Mouse (Mus musculus) heart, adult 2 months (tissue): ENCODE measurements around the gene Coro1c. TPM values are rescaled to one million over a fixed set of nuclear protein-coding genes. Genes with fewer than 3 reads are reported as not detected.
A peak's percentile ranks its signal among the peaks of the same experiment; 100 is the strongest.

Experiments used
- DNase-seq, 2 experiments: peaks; one replicate each; pipeline ENCODE4 v3.0.0; 2021
- H3K27ac ChIP-seq: fragments of 200-600 bp; 2 replicates; pipeline ENCODE4 v1.8.1; 2022
- H3K27me3 ChIP-seq: fragments of 200-500 bp; 2 replicates; pipeline ENCODE4 v1.6.1; 2012; ENCODE audit warnings: mild to moderate bottlenecking, low read length, inconsistent platforms, mixed read lengths; ENCODE audit not compliant: control insufficient read depth, insufficient read depth
- H3K36me3 ChIP-seq: fragments of 200-500 bp; 2 replicates; pipeline ENCODE4 v1.6.1; 2012; ENCODE audit warnings: low read length, inconsistent platforms; ENCODE audit not compliant: control insufficient read depth, insufficient read depth
- H3K4me1 ChIP-seq: fragments of 200-500 bp; 2 replicates; pipeline ENCODE4 v1.6.1; 2011; ENCODE audit warnings: low read length; ENCODE audit not compliant: control insufficient read depth, insufficient read depth
- H3K4me3 ChIP-seq: fragments of 200-600 bp; 2 replicates; pipeline ENCODE4 v1.8.1; 2022
- H3K79me2 ChIP-seq: fragments of 200-500 bp; replicated peaks from 2 replicates; pipeline ENCODE4 v1.6.1; 2012; ENCODE audit warnings: mild to moderate bottlenecking, inconsistent platforms, low read length, moderate library complexity, mixed read lengths; ENCODE audit not compliant: control insufficient read depth, insufficient read depth
- H3K9ac ChIP-seq: fragments of 200-500 bp; 2 replicates; pipeline ENCODE4 v1.6.1; 2012; ENCODE audit warnings: low read depth, mild to moderate bottlenecking, control low read depth, inconsistent platforms, low read length, mixed read lengths
- CTCF ChIP-seq: fragments of 200-600 bp; IDR thresholded peaks from 2 replicates; pipeline ENCODE4 v1.8.1; 2022; ENCODE audit warnings: antibody characterized with exemption, mild to moderate bottlenecking, moderate library complexity
- EP300 ChIP-seq: fragments of 200-500 bp; IDR thresholded peaks from 2 replicates; pipeline ENCODE4 v1.6.1; 2011; ENCODE audit warnings: low read depth, low read length, control low read depth; ENCODE audit not compliant: insufficient read depth
- POLR2A ChIP-seq: fragments of 200-500 bp; IDR thresholded peaks from 2 replicates; pipeline ENCODE4 v1.6.1; 2011; ENCODE audit warnings: mild to moderate bottlenecking, low read depth, low read length, control low read depth; ENCODE audit not compliant: insufficient read depth
- WGBS: fragments of 180-500 bp; shearing (Covaris S2); methylation state at CpG from one replicate; pipeline ENCODE4 v1.1.7; 2018; 5-methylcytosine and 5-hydroxymethylcytosine counted together
- intact Hi-C: fragments of 180-260 bp; cut with DNase I; formaldehyde crosslinking; loops from one replicate; pipeline ENCODE4 v1.15.1; 2025
- polyA plus RNA-seq: library from polyadenylated mRNA; depleted of rRNA; stranded (reverse); fragments of >200 nt; gene quantifications from 2 replicates; pipeline ENCODE4 v1.2.3, GENCODE M21; 2012
- total RNA-seq, 2 experiments: library from RNA; stranded (reverse); gene quantifications; 2 replicates each; pipeline ENCODE4 v1.2.3; 2021

Gene Coro1c
- total and polyA plus RNA-seq, 3 experiments: 24.1 to 30.1 (median 24.6) TPM

DNA sequence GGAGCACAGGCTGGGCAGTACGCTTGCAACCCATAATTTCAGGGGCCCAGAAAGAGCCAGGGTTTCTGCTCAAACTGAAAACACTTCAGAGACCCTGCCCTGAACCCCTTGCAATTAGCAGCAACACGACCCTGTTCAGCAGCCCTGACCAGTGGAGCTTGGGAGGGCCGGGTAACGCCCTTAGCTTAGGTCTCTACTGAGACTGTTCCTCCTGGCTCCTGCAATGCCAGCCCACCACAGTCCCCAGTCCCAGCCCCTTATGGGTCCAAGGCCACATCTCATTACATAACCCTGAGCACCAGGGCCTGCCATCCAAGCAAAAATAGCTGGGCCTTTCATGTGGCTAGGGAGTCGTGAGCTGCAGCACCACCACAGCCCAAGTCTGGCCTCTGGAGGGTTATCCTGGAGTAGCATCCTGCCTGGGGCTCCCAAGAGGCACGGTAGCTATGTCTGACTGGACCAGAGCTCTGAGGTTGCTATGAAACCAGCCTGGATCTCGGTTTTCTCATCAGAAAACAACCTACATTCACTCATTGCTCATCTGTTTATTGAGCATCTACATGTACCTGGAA is 104.1 kb downstream of the Coro1c start:
- DNase-seq: no peak
- 56% methylated on average over 7 of the region's 7 CpGs for WGBS
- intact Hi-C loops: no loop called here
- TF ChIP-seq POLR2A: no peak
- TF ChIP-seq CTCF: no peak
- no peak for TF ChIP-seq EP300
- Histone ChIP-seq H3K9ac (no peak overlapping the region), H3K36me3 (no peaks in the 10 kb centered on the region), H3K4me3 (no peak overlapping the region), H3K4me1 (no peaks in the 10 kb centered on the region), H3K27ac (no peak overlapping the region), H3K27me3 (no peaks in the 10 kb centered on the region), H3K79me2 (no peaks in the 10 kb centered on the region)

DNA sequence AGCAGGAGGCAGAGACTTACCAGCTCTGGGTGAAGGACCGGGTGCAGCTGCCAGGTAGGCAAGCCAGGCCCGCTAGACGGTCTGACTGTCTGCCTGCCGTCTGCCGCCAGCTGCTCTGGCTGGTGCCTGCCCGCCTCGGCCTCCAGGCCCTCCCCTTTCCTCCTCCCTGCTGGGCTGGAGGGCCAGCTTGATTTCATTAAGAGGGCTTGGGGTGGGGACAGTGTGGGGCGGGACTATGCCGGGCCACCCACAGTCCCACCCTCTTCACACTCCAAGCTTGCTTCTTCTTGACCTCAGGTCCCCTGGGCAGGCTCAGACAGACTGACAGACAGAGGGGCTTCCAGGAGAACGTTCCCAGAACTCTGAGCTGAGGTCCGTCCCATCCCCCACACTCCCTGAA is 108.3 kb downstream of the Coro1c start, which contains the start of gene Tmem119:
TSS of gene Tmem119 (minus strand) at position 237 of the 400 bp plus-strand sequence.
- Histone ChIP-seq H3K4me1 (no peaks in the 10 kb centered on the region), H3K27me3 (no peaks in the 10 kb centered on the region), H3K36me3 (no peaks in the 10 kb centered on the region), H3K79me2 (no peaks in the 10 kb centered on the region), H3K27ac (peak within 1 kb of the TSS; percentile 56), H3K4me3 (peak within 1 kb of the TSS; percentile 23; the same call in 1 of the 2 replicates), H3K9ac (peak within 1 kb of the TSS; percentile 23; the same call in 1 of the 2 replicates)
- intact Hi-C loops: no loop called here
- DNase-seq: peak; percentile 71 to 79
- 4% methylated on average over 11 of the region's 11 CpGs for WGBS
- TF ChIP-seq EP300: no peak
- TF ChIP-seq POLR2A: peak; percentile 65

DNA sequence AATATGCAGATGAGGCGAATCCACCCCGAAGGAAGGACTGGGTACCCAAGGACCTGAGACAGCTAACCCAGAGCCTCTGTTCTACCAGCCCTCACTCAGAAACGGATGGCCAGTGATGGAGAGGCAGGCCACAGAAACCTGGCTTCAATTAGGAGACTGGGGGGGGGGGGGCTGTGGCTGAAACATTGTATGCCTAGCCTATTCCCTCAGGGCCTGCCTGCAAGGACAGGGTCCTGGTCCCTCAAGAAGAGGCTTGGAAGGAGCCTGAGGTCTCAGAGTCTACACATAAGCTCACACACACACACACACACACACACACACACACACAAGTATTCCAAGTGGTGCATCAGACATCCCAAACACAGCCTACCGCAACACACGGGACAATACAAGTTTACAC is 108.9 kb downstream of the Coro1c start:
- intact Hi-C loops: no loop called here
- Histone ChIP-seq H3K79me2 (no peaks in the 10 kb centered on the region), H3K27me3 (no peaks in the 10 kb centered on the region), H3K27ac (no peak overlapping the region), H3K36me3 (no peaks in the 10 kb centered on the region), H3K4me3 (peak overlapping the region; percentile 23; the same call in 1 of the 2 replicates), H3K9ac (peak overlapping the region; percentile 23; the same call in 1 of the 2 replicates), H3K4me1 (no peaks in the 10 kb centered on the region)
- DNase-seq: no peak
- no peak for TF ChIP-seq CTCF
- no peak for TF ChIP-seq POLR2A
- no peak for TF ChIP-seq EP300
- 40% methylated on average over 5 of the region's 5 CpGs for WGBS

DNA sequence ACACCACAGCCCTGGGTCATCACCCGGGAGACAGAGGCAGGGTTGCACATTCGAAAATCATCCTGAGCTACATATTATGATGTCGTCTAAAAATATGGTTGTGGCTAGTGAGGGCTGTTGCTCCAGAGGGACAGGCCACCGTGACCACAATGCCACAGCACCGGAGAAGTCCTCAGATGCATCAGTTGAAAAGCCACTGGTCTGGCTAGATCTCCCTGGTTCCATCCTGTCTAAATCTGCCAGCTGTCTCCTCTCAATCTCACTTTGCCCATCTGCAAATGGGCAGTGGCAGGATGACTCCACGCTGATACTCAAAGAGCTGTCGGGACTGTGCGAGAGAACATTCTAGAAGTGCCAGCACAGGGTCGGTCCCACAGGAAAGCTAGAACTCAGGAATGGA is 110.0 kb downstream of the Coro1c start:
- H3K27me3 ChIP-seq: no peaks in the 10 kb centered on the region
- no peak overlapping the region for H3K27ac ChIP-seq
- H3K4me1 ChIP-seq: no peaks in the 10 kb centered on the region
- DNase-seq: no peak
- WGBS: 65% methylated on average over 9 of the region's 9 CpGs
- H3K36me3 ChIP-seq: no peaks in the 10 kb centered on the region
- H3K9ac ChIP-seq: no peak overlapping the region
- no peak overlapping the region for H3K4me3 ChIP-seq
- intact Hi-C loops: no loop called here
- H3K79me2 ChIP-seq: no peaks in the 10 kb centered on the region
- TF ChIP-seq EP300 (no peak), CTCF (no peak), POLR2A (no peak)

DNA sequence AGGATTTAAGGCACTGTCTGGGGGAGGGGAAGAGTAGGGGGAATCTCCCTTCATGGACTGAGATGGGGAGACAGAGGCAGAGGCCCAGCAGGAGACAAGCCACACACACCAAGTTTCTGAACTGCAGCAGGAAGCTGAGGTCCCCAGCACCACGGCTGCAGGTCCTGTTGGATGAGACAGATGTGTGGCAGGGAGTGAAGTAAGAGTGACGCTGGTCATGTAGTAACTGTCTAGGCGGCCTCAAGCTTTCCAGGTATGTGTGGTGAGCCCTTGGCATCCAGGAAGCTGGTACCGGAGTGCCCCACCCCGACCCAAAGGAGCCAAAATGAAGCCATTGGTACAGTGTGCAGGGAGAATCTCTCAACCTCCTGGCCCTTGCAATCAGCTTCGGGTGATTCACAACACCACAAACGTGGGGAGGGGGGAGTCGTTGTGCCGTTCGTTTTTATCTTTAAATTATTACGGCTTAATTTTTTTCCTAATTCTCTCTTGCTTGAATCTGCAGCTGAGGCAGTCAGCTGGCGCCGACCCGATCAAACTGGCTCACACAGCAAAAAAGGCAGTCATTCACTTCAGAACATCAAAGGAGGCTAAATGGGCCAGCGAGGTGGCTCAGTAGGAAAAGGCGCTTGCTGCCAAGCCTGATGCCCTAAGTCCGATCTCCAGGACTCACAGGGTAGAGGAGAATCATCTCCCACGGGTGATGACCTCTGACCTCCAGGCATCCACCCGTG is 111.2 kb downstream of the Coro1c start:
- no peak overlapping the region for H3K27ac ChIP-seq
- H3K9ac ChIP-seq: no peak overlapping the region
- H3K27me3 ChIP-seq: no peaks in the 10 kb centered on the region
- no peak overlapping the region for H3K4me3 ChIP-seq
- intact Hi-C loops: no loop called here
- no peak for DNase-seq
- WGBS: 31% methylated on average over 19 of the region's 19 CpGs
- no peaks in the 10 kb centered on the region for H3K79me2 ChIP-seq
- no peak for TF ChIP-seq EP300
- no peak for TF ChIP-seq POLR2A
- TF ChIP-seq CTCF: no peak
- no peaks in the 10 kb centered on the region for H3K36me3 ChIP-seq
- no peaks in the 10 kb centered on the region for H3K4me1 ChIP-seq
